Mouse (Mus musculus): ENCODE data around the gene Samsn1. TPM values are rescaled to one million over a fixed set of nuclear protein-coding genes. Genes with fewer than 3 reads are reported as not detected.

The Samsn1 gene
- total and polyA plus RNA-seq, 2 experiments from 2014 or later = 0.19 to 1.2 TPM

DNA sequence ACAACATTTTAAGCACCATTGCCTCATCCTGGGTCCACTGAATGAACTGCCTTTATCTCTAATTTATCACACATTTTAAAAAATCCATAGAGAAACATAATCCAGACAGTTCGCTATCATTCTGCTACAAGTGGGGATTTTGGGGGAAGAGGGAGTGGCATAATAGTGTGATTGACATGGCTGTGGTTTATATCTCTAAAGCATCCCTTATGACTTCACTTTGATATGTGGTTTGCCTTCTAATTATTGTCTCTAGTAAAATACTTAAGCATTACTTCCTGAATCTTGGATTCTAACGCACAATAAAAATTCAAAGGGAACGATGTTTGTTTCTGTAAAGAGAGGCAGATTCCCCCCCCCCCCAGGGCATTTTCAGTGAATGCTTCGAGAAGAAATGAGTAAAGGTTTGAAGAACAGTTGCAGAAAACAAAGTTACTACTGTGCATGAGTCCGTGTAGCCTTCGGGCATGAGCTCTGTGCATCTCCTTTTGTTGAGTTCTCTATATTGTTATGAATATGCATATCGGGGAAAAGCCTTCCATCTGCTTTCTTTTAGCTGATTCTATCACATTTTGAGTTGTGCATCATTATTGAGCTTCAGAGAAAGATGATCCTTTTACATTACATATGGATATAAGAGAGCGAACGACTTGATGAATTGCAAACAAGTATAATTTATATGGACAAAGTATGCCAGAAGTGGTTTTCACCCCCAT, 168.4 kb downstream of the Samsn1 start:
- H3K4me3 ChIP-seq (ENCODE audit: low read depth, low read length) = no peak overlapping the region
- no peak overlapping the region for H3K27ac ChIP-seq (ENCODE audit: low read depth)
- WGBS = 86% methylated on average over 9 of the region's 9 CpGs
- H3K4me1 ChIP-seq (ENCODE audit: control insufficient read depth, insufficient read depth) = no peaks in the 10 kb centered on the region
- no peaks in the 10 kb centered on the region for H3K27me3 ChIP-seq (ENCODE audit: control insufficient read depth, insufficient read depth, low read length)
- DNase-seq (ENCODE audit: low spot score) (no peak), ATAC-seq (ENCODE audit: insufficient read depth, low read depth) (no peak)
- H3K36me3 ChIP-seq (replicated peaks; ENCODE audit: control insufficient read depth, insufficient read depth, low read length) = no peaks in the 10 kb centered on the region
- no peak for TF ChIP-seq EP300 (IDR thresholded peaks at IDR 0.05; ENCODE audit: low read depth)
- no peak for TF ChIP-seq CTCF (IDR thresholded peaks at IDR 0.05; ENCODE audit: low read depth)
- H3K9me3 ChIP-seq (replicated peaks; ENCODE audit: control insufficient read depth, low read length) = no peaks in the 10 kb centered on the region
- no peak overlapping the region for H3K9ac ChIP-seq (replicated peaks; ENCODE audit: low read depth, low read length)
- H3K4me2 ChIP-seq (ENCODE audit: low read depth, low read length) = no peak overlapping the region

DNA sequence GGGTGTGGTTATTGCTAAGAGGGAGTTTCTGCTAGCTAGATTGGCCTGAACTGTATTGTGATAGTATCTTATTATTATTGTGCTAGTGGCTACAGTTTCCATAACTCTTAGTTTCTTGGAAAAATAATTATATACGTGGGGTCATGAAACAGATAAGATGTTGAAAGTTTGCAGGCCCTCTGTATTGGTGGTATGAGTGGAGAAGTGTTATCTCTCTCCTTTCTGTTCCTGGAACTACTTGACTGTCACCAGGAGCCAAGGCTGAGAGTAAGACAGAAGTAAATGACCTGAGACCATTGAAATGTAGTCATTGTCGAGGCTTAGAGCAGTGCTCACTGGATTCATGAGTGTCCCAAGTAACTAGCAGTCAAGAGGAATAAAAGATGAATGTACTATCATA, 169.6 kb downstream of the Samsn1 start:
- TF ChIP-seq CTCF (IDR thresholded peaks at IDR 0.05; ENCODE audit: low read depth) = no peak
- no peak for TF ChIP-seq EP300 (IDR thresholded peaks at IDR 0.05; ENCODE audit: low read depth)
- Histone ChIP-seq H3K36me3 (replicated peaks; ENCODE audit: control insufficient read depth, insufficient read depth, low read length) (no peaks in the 10 kb centered on the region), H3K4me2 (ENCODE audit: low read depth, low read length) (no peak overlapping the region), H3K4me1 (ENCODE audit: control insufficient read depth, insufficient read depth) (no peaks in the 10 kb centered on the region), H3K9ac (replicated peaks; ENCODE audit: low read depth, low read length) (no peak overlapping the region), H3K4me3 (ENCODE audit: low read depth, low read length) (no peak overlapping the region), H3K27me3 (ENCODE audit: control insufficient read depth, insufficient read depth, low read length) (no peaks in the 10 kb centered on the region), H3K27ac (ENCODE audit: low read depth) (no peak overlapping the region), H3K9me3 (replicated peaks; ENCODE audit: control insufficient read depth, low read length) (no peaks in the 10 kb centered on the region)
- 33% methylated on average over 2 of the region's 2 CpGs for WGBS
- DNase-seq (ENCODE audit: low spot score) (no peak), ATAC-seq (ENCODE audit: insufficient read depth, low read depth) (no peak)

DNA sequence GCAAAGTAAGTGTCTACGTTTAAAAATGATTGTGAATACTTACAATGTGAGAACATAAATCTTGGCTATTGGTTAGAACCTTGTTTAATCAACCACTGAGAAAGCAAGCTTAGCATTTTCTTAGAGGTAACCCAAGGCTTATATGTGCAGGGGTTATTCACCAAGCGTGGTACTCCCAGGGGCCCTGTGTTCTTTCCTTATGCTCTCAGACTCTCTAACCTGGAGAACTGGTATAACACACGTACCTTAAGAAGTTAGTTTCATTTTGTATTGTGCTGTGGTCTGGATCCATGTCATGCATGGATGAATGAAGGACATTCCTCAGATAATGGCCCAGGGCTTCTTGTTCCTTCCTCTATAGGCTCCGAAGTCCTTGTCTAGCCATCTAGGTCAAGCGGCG, 173.0 kb downstream of the Samsn1 start:
- 77% methylated on average over 6 of the region's 6 CpGs for WGBS
- no peaks in the 10 kb centered on the region for H3K27me3 ChIP-seq (ENCODE audit: control insufficient read depth, insufficient read depth, low read length)
- ATAC-seq (ENCODE audit: insufficient read depth, low read depth) (no peak), DNase-seq (ENCODE audit: low spot score) (no peak)
- TF ChIP-seq EP300 (IDR thresholded peaks at IDR 0.05; ENCODE audit: low read depth) = no peak
- no peak for TF ChIP-seq CTCF (IDR thresholded peaks at IDR 0.05; ENCODE audit: low read depth)
- H3K4me1 ChIP-seq (ENCODE audit: control insufficient read depth, insufficient read depth) = no peaks in the 10 kb centered on the region
- H3K4me3 ChIP-seq (ENCODE audit: low read depth, low read length) = no peak overlapping the region
- no peak overlapping the region for H3K9ac ChIP-seq (replicated peaks; ENCODE audit: low read depth, low read length)
- H3K36me3 ChIP-seq (replicated peaks; ENCODE audit: control insufficient read depth, insufficient read depth, low read length) = no peaks in the 10 kb centered on the region
- H3K4me2 ChIP-seq (ENCODE audit: low read depth, low read length) = no peak overlapping the region
- H3K27ac ChIP-seq (ENCODE audit: low read depth) = no peak overlapping the region
- no peaks in the 10 kb centered on the region for H3K9me3 ChIP-seq (replicated peaks; ENCODE audit: control insufficient read depth, low read length)

DNA sequence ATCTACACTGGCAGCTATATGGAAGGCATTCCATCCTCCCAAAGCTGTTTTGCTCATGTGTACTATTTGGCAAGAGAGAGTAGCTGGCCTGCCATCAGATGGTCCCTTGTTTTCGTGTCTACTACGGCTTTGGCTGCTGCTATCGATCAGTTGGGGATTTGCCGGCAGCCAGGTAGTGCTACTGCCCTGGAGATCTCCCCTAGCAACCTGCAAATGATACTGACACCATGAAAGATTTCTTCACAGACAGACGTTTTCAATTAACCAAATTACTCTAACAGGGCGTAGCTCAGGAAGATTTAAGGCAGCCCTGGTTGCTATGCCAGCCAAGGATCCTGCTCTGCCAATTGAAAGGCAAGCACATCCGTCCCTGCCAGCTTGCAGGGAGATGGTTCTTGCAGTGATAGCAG, 178.4 kb downstream of the Samsn1 start:
- DNase-seq (ENCODE audit: low spot score) = no peak
- 75% methylated on average over 7 of the region's 7 CpGs for WGBS
- Histone ChIP-seq H3K9ac (replicated peaks; ENCODE audit: low read depth, low read length) (no peak overlapping the region), H3K27me3 (ENCODE audit: control insufficient read depth, insufficient read depth, low read length) (no peaks in the 10 kb centered on the region), H3K4me3 (ENCODE audit: low read depth, low read length) (no peak overlapping the region), H3K9me3 (replicated peaks; ENCODE audit: control insufficient read depth, low read length) (no peaks in the 10 kb centered on the region), H3K4me2 (ENCODE audit: low read depth, low read length) (no peak overlapping the region), H3K27ac (ENCODE audit: low read depth) (no peak overlapping the region), H3K36me3 (replicated peaks; ENCODE audit: control insufficient read depth, insufficient read depth, low read length) (no peaks in the 10 kb centered on the region), H3K4me1 (ENCODE audit: control insufficient read depth, insufficient read depth) (no peaks in the 10 kb centered on the region)
- TF ChIP-seq CTCF (IDR thresholded peaks at IDR 0.05; ENCODE audit: low read depth) = no peak
- TF ChIP-seq EP300 (IDR thresholded peaks at IDR 0.05; ENCODE audit: low read depth) = no peak
- no peak for ATAC-seq (ENCODE audit: insufficient read depth, low read depth)

DNA sequence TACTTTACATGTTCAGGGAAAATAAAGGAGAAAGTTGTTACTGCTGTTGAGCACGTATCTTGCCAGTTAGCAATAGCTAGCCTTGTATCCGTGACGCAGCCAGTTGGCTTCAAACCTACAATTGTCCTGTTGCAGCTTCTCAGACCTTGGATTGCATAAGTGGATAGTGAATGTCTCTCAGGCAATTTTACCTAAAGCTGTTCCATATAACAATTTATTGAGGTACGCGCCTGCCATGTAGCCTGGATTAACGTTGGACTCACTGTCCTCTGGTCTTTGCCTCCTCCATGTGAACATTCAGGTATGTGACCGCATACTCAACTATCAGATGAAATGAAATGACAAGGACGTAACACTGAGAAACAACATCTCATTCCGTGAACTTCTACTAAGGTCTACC, 179.1 kb downstream of the Samsn1 start:
- Histone ChIP-seq H3K4me3 (ENCODE audit: low read depth, low read length) (no peak overlapping the region), H3K27ac (ENCODE audit: low read depth) (no peak overlapping the region), H3K9me3 (replicated peaks; ENCODE audit: control insufficient read depth, low read length) (no peaks in the 10 kb centered on the region), H3K4me1 (ENCODE audit: control insufficient read depth, insufficient read depth) (no peaks in the 10 kb centered on the region), H3K9ac (replicated peaks; ENCODE audit: low read depth, low read length) (no peak overlapping the region), H3K36me3 (replicated peaks; ENCODE audit: control insufficient read depth, insufficient read depth, low read length) (no peaks in the 10 kb centered on the region), H3K4me2 (ENCODE audit: low read depth, low read length) (no peak overlapping the region), H3K27me3 (ENCODE audit: control insufficient read depth, insufficient read depth, low read length) (no peaks in the 10 kb centered on the region)
- TF ChIP-seq CTCF (IDR thresholded peaks at IDR 0.05; ENCODE audit: low read depth) = no peak
- TF ChIP-seq EP300 (IDR thresholded peaks at IDR 0.05; ENCODE audit: low read depth) = no peak
- no peak for ATAC-seq (ENCODE audit: insufficient read depth, low read depth)
- WGBS = 91% methylated on average over 9 of the region's 9 CpGs
- DNase-seq (ENCODE audit: low spot score) = no peak

DNA sequence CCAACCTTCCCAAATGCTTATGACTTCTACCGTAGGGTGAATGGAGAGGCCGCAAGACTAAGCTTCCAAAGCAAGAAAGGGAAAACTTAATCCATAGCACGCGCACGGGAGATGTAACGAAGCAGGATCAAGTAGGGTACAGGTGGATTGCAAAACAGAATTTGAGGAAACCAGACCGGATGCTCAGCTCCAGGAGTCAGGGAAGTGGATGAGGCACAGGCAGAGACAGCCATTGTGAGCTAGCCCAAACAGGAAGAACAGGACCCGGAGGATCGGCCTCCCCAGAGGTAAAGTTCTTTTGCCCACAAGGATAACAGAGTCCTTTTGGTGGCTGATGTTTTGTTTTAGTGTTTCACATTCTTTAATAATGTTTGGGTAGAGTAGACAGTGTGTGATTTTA, 179.5 kb downstream of the Samsn1 start:
- H3K4me1 ChIP-seq (ENCODE audit: control insufficient read depth, insufficient read depth) = no peaks in the 10 kb centered on the region
- no peak overlapping the region for H3K4me3 ChIP-seq (ENCODE audit: low read depth, low read length)
- no peak overlapping the region for H3K4me2 ChIP-seq (ENCODE audit: low read depth, low read length)
- no peaks in the 10 kb centered on the region for H3K36me3 ChIP-seq (replicated peaks; ENCODE audit: control insufficient read depth, insufficient read depth, low read length)
- H3K9ac ChIP-seq (replicated peaks; ENCODE audit: low read depth, low read length) = no peak overlapping the region
- no peak for TF ChIP-seq CTCF (IDR thresholded peaks at IDR 0.05; ENCODE audit: low read depth)
- no peak for TF ChIP-seq EP300 (IDR thresholded peaks at IDR 0.05; ENCODE audit: low read depth)
- 83% methylated on average over 9 of the region's 9 CpGs for WGBS
- ATAC-seq (ENCODE audit: insufficient read depth, low read depth) (no peak), DNase-seq (ENCODE audit: low spot score) (no peak)
- no peak overlapping the region for H3K27ac ChIP-seq (ENCODE audit: low read depth)
- H3K9me3 ChIP-seq (replicated peaks; ENCODE audit: control insufficient read depth, low read length) = no peaks in the 10 kb centered on the region
- H3K27me3 ChIP-seq (ENCODE audit: control insufficient read depth, insufficient read depth, low read length) = no peaks in the 10 kb centered on the region

Measured in heart, postnatal 0 days (tissue).